Mouse (Mus musculus) left cerebral cortex, postnatal 4 days (tissue): ENCODE measurements at regions not wholly inside any gene's neighbourhood (a gene's known extent, or its start where the extent isn't known, plus 50 kb on each side); places are given as distances from the start of the nearest gene placed in this dataset.
"Not testable (repeated sequence)": the region's sequence is repeated elsewhere in the genome, so short reads cannot be mapped to it uniquely, and the experiment has no call there.

Experiments
- DNase-seq: peaks from one replicate; pipeline ENCODE4 v3.0.0-alpha.2; 2022
- intact Hi-C: fragments of 180-260 bp; cut with DNase I; formaldehyde crosslinking; loops from one replicate; pipeline ENCODE4 v1.15.1; 2025

DNA sequence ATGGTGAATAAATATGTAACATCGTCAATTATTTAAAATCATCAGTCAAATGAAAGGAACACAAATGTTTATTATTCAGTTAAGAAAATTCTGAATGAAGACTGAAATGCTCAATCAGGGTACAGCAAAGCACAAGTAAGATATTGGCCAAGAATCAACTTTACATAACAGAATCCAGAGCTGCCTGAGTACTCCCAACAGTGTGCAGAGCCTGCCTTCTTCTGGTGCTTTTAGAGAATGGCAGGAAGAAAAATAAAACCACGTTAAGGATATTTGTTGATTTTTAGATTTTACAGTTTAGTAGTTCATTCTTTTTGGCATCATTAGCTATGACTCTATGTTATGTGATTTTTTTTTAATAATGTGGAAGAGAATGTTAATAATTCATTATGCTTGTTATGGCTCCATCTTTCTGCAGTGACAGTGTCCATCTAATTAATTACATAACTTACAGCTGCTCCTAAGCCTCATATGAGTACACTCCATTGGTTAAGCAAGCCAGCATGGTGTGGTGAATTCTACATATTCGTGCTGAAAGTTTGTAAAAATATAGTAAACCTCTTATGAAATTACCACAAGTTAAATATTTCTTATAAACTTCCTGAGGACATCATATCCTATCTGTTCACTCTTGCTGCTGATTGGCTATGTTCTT, 579.0 kb downstream of the Kcna4 start:
- DNase-seq = no peak

DNA sequence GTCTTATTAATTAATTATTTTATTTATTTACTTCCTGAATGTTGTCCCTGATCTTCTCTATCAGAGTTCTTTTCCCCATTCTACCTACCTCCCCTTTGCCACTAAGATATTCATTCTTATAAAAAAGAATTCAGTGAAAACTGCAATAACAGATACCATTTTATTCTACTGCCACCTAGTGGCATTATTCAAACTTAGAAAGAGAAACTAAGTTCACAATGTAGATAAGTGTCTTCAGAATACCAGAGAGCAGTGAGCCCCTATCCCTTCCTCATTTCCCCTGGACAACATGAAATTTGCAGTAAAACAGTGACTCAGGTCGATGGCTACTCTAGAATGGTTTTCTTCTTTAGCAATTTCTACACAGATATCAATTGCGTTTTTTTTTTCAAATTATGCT, 589.2 kb downstream of the Kcna4 start:
- DNase-seq = no peak
- intact Hi-C loops = no loop called here

More for the DNA sequence above, 579.0 kb downstream of the Kcna4 start:
- intact Hi-C loops = loop anchor here (5.0 to 10.0 kb wide), 2 partner anchors 785 to 887 kb away; no protein-coding TSS in a partner anchor

DNA sequence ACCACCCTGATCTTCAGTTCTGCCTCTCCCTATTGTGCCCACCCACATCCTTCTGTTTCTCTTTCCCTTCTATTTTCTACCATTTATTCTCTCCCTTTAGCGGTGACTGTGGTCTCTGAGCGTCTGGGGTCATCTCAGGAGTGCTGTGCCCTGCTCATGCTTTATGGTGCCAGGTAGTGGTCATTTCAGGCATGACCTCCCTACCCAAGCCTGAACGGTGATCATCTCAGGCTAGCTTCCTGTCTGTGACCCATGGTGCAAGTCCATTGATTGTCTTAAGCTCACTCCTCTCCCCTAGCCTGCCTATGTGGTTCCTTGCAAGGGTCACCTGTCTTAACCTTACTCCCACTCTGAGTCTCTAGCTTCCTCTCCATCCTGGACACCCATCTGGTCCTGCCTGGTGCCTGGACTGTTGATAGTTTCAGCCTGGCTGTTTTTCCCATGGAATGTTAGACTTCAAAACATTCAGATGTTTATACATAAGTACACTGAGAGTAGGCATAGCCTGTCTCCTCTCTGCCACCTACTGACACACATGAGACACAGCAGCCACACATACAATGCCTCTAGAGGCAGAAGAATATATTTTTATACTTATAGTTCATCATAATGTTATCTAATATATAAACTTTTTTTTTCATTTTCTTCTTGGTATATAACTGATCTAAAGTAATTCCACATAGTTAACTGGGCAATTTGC, 595.8 kb downstream of the Kcna4 start:
- intact Hi-C loops = no loop called here
- DNase-seq = no peak

DNA sequence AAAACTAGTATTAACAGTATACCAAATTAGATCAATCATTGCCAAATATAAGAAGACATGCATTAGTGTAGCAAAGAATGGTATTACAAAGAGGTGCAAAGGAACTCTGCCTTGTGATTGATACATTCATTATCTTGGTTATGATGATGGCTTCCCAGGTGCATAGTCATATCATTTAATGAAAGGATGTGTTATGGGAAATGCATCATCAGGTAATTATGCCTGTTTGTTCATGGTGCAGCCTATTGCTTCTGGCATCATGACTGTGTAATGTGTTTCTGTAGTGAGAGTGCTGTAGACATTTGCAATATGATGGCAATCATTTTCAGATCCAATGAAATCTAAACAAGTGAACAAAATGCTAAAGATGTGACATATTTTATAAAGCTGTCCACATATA, 597.8 kb downstream of the Kcna4 start:
- DNase-seq = no peak
- intact Hi-C loops = no loop called here

DNA sequence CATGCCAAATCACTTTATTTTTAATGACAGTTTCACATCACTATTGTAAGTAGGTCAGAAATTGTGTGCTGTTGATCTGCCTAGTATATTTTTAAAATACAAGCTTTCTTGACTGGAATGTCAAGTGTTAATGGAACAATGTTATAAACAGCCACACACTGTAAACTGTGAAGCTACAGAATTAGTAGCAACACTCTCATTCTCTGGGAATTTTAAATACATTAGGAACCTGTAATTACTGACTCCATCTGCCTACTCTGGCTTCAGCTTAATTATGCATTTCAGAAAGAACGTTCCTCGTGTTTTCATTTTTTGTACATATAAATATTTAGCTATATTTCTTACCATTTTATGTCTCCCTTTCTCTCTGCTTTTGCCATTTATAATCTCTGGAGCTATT, 634.7 kb downstream of the Kcna4 start:
- intact Hi-C loops = no loop called here
- no peak for DNase-seq

DNA sequence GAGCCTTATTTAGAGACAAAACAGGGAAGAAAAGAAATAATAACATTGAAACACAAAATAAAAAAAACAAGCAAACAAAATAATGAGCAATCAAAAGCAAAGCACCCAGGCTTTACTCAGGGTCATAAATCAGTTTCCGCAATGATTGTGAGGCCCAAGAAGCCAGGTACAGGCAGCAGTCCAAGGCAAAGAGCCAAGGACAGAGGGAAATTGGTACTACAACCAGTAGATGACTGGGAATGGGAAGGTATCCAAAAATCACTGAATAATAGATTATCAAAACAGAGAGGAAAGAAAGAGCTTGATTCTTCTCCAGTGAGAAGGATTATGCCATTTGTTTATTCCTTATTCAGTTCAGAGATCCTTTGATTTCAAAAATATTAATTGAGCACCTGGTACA, 636.2 kb downstream of the Kcna4 start:
- intact Hi-C loops = no loop called here
- peak; percentile 2 for DNase-seq

DNA sequence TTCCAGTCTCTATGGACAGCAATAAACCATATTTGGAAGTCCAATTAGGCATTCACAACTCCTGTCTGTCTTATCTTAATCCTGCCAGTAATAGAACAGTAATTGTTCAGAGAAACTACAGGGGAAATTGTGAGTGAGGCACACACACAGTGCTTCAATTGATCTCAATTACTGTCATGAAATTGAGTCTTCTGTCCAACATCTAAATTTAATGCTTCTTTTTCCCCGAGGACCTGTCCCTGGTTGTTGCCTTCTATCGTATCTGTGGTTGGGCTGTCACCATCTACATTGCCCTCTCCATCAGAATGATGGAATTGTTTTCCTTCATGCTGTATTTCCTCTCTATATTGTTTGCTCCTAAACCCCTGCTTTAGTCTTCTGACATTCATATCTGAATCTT, 644.9 kb downstream of the Kcna4 start:
- DNase-seq = no peak
- intact Hi-C loops = no loop called here

DNA sequence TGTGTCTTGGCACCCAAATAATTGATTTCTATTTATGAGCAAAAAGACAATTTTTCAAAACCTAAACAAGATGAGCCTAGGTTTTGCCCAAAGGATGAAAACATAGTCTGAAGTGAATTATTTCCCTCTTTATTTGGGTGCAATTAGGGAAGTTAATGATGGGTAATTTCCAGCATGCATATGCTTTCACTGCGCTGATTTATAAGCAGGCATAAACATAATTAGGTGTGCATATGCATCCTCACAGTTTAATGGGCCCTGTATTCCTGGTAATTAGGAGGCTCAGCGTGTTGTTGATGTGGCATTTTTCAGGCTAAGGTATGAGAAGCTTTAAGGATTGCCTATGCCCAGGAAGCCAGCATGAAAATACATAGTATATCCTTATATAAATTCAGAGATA, 645.3 kb downstream of the Kcna4 start:
- DNase-seq = no peak
- intact Hi-C loops = no loop called here

DNA sequence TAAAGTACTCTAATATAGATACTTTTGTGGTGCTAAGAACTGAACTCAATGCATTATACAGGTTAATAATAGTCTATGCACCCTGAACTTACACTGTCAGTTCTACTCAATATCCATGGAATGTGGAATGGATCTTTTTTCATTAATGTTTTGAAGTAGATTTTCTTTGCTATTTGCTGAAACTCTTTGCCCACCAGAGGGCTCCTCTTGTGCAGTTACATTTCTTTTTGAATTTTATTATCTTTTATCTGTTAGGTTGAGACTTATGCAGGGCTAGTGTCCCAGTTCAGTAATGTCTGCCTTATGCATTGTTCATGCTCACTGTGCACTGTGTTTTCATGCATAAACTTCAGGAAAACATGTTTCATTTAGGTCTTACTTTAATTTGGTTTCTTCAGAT, 650.9 kb downstream of the Kcna4 start:
- intact Hi-C loops = no loop called here
- no peak for DNase-seq

DNA sequence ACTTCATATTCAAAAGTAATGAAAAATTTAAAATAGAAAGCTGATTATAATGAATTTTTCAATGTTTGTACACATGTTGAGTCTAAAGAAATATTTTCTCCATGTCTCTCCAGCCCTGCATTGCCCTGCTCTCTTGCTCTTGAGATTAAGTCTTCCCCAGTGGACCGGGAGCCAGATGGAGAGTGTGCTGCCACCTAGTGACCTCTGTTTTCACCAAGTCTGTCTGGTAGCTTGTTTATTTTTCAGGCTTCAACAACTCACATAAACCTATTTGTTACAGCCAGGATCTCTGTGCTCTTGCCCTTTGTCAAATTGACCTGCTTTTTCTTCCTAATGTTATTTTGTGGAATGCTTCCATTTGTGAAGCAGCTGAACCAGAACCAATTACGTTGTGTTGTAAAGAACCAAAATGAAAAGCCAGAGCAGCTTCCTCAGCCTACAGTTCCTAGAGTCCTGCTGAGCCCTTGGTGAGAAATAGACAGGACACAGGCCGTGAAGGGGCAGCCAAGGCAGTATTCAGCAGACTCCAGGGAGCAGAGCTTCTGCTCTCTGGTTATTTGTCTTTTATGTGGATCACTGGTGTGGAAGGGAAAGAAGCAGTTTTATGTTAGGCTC, 655.5 kb downstream of the Kcna4 start:
- intact Hi-C loops = no loop called here
- peak; percentile 45 for DNase-seq

DNA sequence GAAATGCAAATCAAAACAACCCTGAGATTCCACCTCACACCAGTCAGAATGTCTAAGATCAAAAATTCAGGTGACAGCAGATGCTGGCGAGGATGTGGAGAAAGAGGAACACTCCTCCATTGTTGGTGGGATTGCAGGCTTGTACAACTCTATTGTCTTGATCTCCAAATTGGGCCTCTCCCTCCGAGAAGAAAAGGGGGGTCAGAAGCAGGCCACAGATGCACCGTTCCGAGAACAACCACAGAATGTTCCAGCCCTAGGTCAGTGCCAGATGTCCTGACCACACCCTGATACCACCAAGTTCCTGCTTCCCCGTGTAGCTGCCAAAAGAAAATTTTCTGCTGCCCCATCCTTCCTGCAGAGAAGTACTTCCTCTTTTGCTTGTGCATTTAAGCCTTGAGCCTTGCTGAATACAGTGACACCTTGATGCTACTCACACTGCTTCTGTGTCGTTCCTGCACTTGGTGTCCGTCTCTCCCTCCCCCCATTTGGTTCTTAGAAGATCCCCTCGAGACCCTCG, 665.2 kb downstream of the Kcna4 start:
- DNase-seq, intact Hi-C loops: not testable (repeated sequence)

DNA sequence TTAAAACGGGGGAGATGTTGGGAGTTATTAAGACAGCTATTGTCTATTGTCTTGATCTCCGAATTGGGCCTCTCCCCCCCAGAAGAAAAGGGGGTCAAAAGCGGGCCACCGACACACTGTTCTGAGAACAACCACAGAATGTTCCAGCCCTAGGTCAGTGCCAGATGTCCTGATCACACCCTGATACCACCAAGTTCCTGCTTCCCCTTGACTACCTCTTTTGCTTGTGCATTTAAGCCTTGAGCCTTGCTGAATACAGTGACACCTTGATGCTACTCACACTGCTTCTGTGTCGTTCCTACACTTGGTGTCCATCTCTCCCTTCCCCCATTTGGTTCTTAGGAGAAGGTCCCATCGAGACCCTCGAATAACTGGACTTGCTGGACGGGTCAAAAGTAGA, 673.5 kb downstream of the Kcna4 start:
- DNase-seq, intact Hi-C loops: not testable (repeated sequence)

DNA sequence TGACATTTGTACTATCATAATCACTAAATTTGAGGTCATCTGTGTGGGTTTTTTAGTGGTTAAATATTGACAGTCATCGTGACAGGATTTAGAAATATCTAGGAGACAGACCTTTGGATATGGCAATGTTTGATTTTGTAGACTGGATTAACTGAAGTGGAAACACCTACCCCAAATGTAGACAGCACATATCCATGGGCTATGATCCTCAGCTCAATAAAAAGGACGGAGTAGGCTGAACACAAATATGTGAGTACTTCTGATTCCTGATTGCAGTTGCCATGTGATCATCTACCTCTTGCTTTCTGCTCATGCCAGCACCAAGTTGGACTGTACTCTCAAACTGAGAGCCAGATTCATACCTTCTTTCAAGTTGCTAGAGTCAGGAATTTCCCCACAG, 674.4 kb downstream of the Kcna4 start:
- no peak for DNase-seq
- intact Hi-C loops = loop anchor here (5.0 kb wide), 2 partner anchors 1727 to 1927 kb away; partner anchors contain the start of gene Lin7c

DNA sequence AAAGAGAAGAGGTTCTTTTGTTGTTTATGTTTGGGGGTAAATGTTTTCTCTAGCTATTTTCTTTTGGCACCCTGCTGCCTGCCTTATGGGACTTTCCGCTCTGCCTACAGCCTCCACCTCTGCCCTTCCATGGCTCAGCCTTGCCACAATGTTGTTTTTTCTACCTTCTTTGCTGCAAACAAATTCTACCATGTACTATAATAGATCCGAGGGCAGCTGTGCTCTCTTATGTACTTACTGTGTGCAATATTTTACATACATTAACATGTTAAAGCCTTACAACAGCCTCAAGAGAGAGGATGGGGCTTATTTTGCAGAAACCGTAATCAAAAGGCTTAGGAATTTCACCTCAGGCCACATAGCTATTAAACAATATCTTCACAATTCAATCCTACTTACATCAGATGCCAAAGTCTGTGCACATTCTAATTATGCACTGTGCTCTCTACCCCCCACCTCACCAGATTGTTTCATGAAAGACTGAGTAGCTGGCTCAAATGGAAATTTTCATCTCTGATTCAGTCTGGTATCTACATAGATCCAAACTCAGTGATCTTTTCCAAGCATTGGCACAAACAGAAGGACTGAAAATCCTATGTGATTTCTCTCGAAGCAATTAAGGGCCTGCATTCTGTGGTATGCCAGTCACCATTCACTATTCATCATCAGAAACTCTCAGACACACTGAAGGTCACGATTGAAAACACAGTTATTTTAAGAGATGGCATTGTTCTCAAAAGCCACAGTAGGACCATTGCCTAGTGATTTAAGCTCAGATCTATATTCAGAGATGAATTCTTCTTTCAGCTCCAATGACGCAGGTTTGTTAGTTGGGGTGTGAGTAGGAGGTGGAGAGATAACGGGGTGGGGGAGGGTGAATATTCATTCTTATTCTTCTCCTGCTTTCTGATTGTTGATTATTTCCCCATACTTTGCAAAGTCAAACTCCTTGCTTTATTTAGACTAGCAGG, 675.2 kb downstream of the Kcna4 start:
- no peak for DNase-seq
- intact Hi-C loops = loop anchor here (5.0 kb wide), 2 partner anchors 1727 to 1927 kb away; partner anchors contain the start of gene Lin7c

DNA sequence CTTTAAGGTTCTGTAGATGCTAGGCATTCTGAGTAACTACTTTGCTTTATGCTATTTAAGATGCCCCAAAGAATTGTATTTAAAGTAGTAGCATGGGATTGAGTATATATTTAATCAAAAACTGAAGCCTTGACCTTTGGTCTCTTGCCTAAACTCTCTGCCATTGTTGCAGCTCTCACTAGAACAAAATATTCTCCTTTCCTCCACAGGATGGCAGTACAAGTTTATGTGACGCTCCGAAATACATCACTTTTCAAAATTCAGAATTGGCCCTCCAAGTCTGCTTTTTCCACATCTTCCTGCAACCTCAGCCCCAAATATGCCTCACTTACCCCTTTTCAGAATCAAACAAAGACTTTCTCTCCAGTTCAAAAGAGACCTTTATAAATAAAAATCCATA, 678.1 kb downstream of the Kcna4 start:
- DNase-seq = no peak
- intact Hi-C loops = loop anchor here (5.0 kb wide), 2 partner anchors 1724 to 1924 kb away; partner anchors contain the start of gene Lin7c

DNA sequence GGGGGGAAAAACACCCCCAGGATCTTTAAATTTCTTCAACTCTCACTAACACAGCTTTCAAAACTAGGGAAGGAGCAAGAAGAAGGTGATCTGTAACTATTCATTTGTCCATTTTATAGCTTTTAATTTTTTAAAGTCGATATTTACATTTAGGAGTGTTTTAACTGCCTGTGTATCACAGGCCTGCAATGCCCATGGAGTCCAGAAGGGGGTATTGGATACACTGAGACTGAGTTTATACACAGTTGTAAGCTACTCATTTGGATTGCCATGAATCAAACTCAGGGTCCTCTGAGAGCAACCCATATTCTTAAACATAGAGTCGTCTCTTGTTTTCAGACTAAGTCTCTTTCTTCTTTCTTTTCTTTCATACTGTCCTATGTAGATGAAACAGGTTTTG, 679.1 kb downstream of the Kcna4 start:
- intact Hi-C loops = loop anchor here (5.0 kb wide), 2 partner anchors 1723 to 1923 kb away; partner anchors contain the start of gene Lin7c

DNA sequence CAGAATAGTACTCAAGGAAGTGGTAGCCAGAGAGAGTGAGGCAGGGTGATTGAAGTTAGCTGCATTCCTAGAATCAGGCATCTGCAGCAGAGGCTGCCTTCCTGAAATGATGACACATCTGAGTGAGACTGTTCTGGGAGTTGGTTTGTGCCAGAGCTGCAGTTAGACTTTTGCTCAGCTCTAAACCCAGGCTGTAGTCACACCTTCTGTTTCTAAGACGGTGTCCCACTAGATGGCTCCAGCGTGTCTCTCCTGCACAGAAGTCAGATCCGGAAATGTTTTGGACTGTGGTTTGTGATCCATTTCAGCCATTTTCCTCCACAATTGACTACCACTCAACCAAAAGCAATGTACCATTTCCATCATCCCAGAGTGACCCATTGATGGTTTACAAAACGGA, 683.1 kb downstream of the Kcna4 start:
- intact Hi-C loops = no loop called here
- DNase-seq = no peak

More for the DNA sequence above, 679.1 kb downstream of the Kcna4 start:
- no peak for DNase-seq

DNA sequence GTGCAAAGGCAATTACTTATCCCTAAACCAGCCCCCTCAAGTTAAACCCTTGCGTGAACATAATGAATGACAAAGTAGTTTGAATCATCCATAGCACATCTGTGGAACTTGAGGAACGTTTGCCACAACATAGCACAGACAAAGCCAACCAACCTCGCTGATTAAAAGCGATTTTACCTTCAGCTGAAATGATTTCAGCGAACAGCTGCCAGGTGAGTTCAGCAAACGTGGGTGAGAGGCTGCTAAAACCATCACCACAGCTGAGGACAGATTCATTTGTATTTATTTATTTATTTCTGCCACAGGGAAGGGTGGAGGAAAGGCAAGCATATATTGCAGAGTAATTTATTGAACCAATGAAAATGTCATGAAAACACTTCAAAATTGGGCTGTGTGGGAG, 704.4 kb downstream of the Kcna4 start:
- DNase-seq = no peak
- intact Hi-C loops = no loop called here

DNA sequence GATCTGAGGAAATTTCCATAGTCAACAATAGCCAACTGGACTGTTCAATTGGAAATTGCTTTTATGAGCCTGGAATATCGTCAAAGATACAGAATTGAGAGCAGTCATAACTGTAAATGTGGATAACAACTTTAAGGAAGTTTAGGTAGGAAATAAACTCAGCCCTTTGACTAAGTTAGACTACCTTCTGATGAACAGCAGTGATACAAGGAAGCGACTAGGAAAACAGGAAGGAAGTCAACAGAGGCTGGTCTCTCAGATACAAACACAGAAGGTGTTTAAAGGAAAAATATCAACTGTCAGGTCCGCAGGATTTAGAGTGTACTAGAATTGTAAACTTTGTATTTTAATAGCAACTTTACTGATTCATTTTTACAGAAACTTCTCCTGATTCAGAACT, 721.1 kb downstream of the Kcna4 start:
- DNase-seq = no peak
- intact Hi-C loops = no loop called here

DNA sequence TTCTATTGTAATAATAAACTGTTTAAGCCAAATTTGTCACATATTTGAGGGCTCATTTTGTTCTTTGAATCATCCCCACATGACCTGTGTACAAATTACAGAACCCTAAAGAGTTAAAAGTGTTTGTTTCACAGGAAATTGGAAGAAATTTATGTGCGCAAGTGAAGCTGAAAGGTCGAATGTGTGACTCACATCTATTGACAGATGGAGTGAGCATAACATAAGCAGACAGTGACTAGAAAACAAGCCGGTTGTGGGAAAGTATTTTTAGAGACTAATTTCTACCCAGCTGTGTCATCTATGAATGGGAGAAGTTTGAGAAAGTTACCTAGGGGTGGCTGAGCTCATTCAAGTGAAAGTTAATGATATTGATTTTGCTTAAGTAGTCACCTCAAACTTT, 732.8 kb downstream of the Kcna4 start:
- intact Hi-C loops = no loop called here
- no peak for DNase-seq
